In the genomic region with DNA sequence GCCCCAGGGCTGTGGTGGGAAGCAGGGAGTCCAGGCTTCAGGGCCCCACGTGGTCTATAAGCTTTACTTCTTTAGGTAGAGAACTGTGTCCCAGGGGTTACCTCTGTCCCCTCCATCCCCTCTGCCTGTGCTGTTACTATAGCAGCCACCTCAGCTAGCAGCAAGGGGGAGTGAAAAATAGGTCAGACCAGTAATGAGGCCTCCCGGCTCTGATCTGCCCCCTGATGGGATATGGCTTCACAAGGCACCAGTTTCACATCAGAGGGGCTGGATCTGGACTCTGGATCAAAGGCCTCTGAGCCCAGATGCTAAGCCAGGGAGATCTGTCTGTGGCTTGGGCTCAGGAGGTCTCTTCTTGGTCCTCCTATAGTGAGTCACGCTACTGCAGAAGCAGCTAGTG, we compare ENCODE assay signal across 22 mouse cellular contexts.
DNase-seq lines count a peak whose midpoint lies in the region; ATAC-seq and TF ChIP-seq lines count a peak whose summit lies in the region.
"Had no signal": no experiment of that assay in that cellular context is flagged by ENCODE, and none has a peak within 500 bp of the region (broad histone marks: within the 10 kb centered on the region; RNA-seq: fewer than 3 reads in every experiment).

No protein-coding gene starts in this region.

- 57% methylated on average over 3 of the region's 3 CpGs for WGBS in cerebellum, adult 2 months
- 38% methylated on average over 3 of the region's 3 CpGs for WGBS in hindbrain, embryonic 10.5 days
- WGBS in hindbrain, embryonic 12.5 days: 38% methylated on average over 3 of the region's 3 CpGs
- 25% methylated on average over 3 of the region's 3 CpGs for WGBS in midbrain, embryonic 16.5 days
- WGBS in midbrain, postnatal 0 days: 28% methylated on average over 3 of the region's 3 CpGs

- no peak for TF ChIP-seq CTCF in cerebellum, adult 2 months (IDR thresholded peaks at IDR 0.05; ENCODE audit: borderline replicate concordance, insufficient read depth, low read depth, low read length)
- TF ChIP-seq CTCF in midbrain, postnatal 0 days (IDR thresholded peaks at IDR 0.05): no peak

- no peaks in the 10 kb centered on the region for H3K36me3 ChIP-seq in hindbrain, embryonic 10.5 days
- no peaks in the 10 kb centered on the region for H3K36me3 ChIP-seq in hindbrain, embryonic 12.5 days
- H3K36me3 ChIP-seq in midbrain, embryonic 16.5 days (ENCODE audit: control insufficient read depth, insufficient read depth, low read length): no peaks in the 10 kb centered on the region
- H3K36me3 ChIP-seq in midbrain, postnatal 0 days (ENCODE audit: insufficient read depth, low read length): no peaks in the 10 kb centered on the region
- H3K36me3 ChIP-seq: embryonic facial prominence, embryonic 13.5 days had no signal

- no peak overlapping the region for H3K4me2 ChIP-seq in hindbrain, embryonic 12.5 days (replicated peaks)
- H3K4me2 ChIP-seq in midbrain, embryonic 16.5 days (ENCODE audit: low read length): no peak overlapping the region
- no peak overlapping the region for H3K4me2 ChIP-seq in midbrain, postnatal 0 days (ENCODE audit: low read depth, low read length, poor library complexity, severe bottlenecking)
- H3K4me2 ChIP-seq: embryonic facial prominence, embryonic 13.5 days; heart, embryonic 11.5 days; hindbrain, embryonic 14.5 days had no signal

- no peak overlapping the region for H3K4me3 ChIP-seq in cerebellum, adult 2 months (replicated peaks; ENCODE audit: insufficient read depth, low read depth, low read length)
- H3K4me3 ChIP-seq in hindbrain, embryonic 10.5 days: no peak overlapping the region
- H3K4me3 ChIP-seq in hindbrain, embryonic 12.5 days: no peak overlapping the region
- H3K4me3 ChIP-seq in midbrain, embryonic 16.5 days (ENCODE audit: low read depth, low read length): no peak overlapping the region
- no peak overlapping the region for H3K4me3 ChIP-seq in midbrain, postnatal 0 days (ENCODE audit: low read depth, low read length)
- H3K4me3 ChIP-seq: embryonic facial prominence, embryonic 13.5 days had no signal

- no peak overlapping the region for H3K27ac ChIP-seq in cerebellum, adult 2 months (ENCODE audit: insufficient read depth, low read length)
- H3K27ac ChIP-seq in hindbrain, embryonic 10.5 days: 0 out of 2 replicates have a peak overlapping the region, but pooled peaks have one; percentile 24
- H3K27ac ChIP-seq in hindbrain, embryonic 12.5 days: no peak overlapping the region
- peak overlapping the region; percentile 20; the same call in 1 of the 2 replicates for H3K27ac ChIP-seq in midbrain, embryonic 16.5 days (ENCODE audit: low read length)
- no peak overlapping the region for H3K27ac ChIP-seq in midbrain, postnatal 0 days (ENCODE audit: low read depth, low read length)
- H3K27ac ChIP-seq: embryonic facial prominence, embryonic 13.5 days; hindbrain, embryonic 14.5 days; hindbrain, postnatal 0 days had no signal

- no peaks in the 10 kb centered on the region for H3K27me3 ChIP-seq in cerebellum, adult 2 months (ENCODE audit: control insufficient read depth, insufficient read depth, low read length)
- H3K27me3 ChIP-seq in hindbrain, embryonic 10.5 days (ENCODE audit: insufficient read depth, poor library complexity, severe bottlenecking): peaks cover 10% of the 10 kb centered on the region; the same call in 1 of the 2 replicates
- H3K27me3 ChIP-seq in hindbrain, embryonic 12.5 days: 0 out of 2 replicates have a peak, but pooled peaks cover 5% of the 10 kb centered on the region
- H3K27me3 ChIP-seq in midbrain, embryonic 16.5 days (ENCODE audit: control insufficient read depth, insufficient read depth, low read depth, low read length): no peaks in the 10 kb centered on the region
- H3K27me3 ChIP-seq in midbrain, postnatal 0 days (ENCODE audit: insufficient read depth, low read length): no peaks in the 10 kb centered on the region

- no peak for TF ChIP-seq POLR2A in cerebellum, adult 2 months (IDR thresholded peaks at IDR 0.05; ENCODE audit: borderline replicate concordance, insufficient read depth, low read length)

- no peak for DNase-seq in cerebellum, adult 2 months
- DNase-seq in hindbrain, embryonic 10.5 days (ENCODE audit: low spot score): no peak
- no peak for DNase-seq in midbrain, postnatal 0 days (ENCODE audit: low spot score)
- no peak for DNase-seq in adrenal gland, postnatal 4 days (ENCODE audit: low spot score in 2 of 2)
- no peak for DNase-seq in heart, adult 11 months
- DNase-seq: adrenal gland, adult 8-10 months; adrenal gland, postnatal 25 days; cerebellum, adult 18-20 months; cerebellum, adult 9-11 months; cerebellum, postnatal 25 days; gastrocnemius, postnatal 25 days had no signal

- 0 out of 2 replicates have a peak, but pooled peaks have one; percentile 26 for ATAC-seq in cerebellum, adult (ENCODE audit: insufficient number of reproducible peaks, low FRiP score, low TSS enrichment)
- ATAC-seq in hindbrain, embryonic 12.5 days (ENCODE audit: low FRiP score): no peak
- 0 out of 2 replicates have a peak, but pooled peaks have one; percentile 42 for ATAC-seq in midbrain, embryonic 16.5 days
- no peak for ATAC-seq in midbrain, postnatal 0 days (ENCODE audit: low FRiP score)
- ATAC-seq: activated CD4-positive, CD25-positive, alpha-beta regulatory T cell, adult 4 months; forebrain, embryonic 14.5 days; hindbrain, postnatal 0 days; inflammation-experienced regulatory T-cells, adult 6 months; intestine, embryonic 16.5 days had no signal

- no peaks in the 10 kb centered on the region for H3K9me3 ChIP-seq in hindbrain, embryonic 10.5 days
- no peaks in the 10 kb centered on the region for H3K9me3 ChIP-seq in hindbrain, embryonic 12.5 days (replicated peaks)
- no peaks in the 10 kb centered on the region for H3K9me3 ChIP-seq in midbrain, embryonic 16.5 days (replicated peaks; ENCODE audit: control insufficient read depth, low read length, poor library complexity, severe bottlenecking)
- no peaks in the 10 kb centered on the region for H3K9me3 ChIP-seq in midbrain, postnatal 0 days (ENCODE audit: low read length)
- H3K9me3 ChIP-seq: embryonic facial prominence, embryonic 13.5 days had no signal

- H3K4me1 ChIP-seq in cerebellum, adult 2 months (ENCODE audit: control insufficient read depth, insufficient read depth, low read length): peaks cover 9% of the 10 kb centered on the region
- peaks cover 18% of the 10 kb centered on the region for H3K4me1 ChIP-seq in hindbrain, embryonic 10.5 days (replicated peaks)
- peaks cover 7% of the 10 kb centered on the region; the same call in 1 of the 2 replicates for H3K4me1 ChIP-seq in hindbrain, embryonic 12.5 days
- peaks cover 5% of the 10 kb centered on the region; the same call in 1 of the 2 replicates for H3K4me1 ChIP-seq in midbrain, embryonic 16.5 days (ENCODE audit: control insufficient read depth, insufficient read depth, low read length)
- H3K4me1 ChIP-seq in midbrain, postnatal 0 days (ENCODE audit: insufficient read depth, low read length): no peaks in the 10 kb centered on the region
- H3K4me1 ChIP-seq: embryonic facial prominence, embryonic 13.5 days had no signal

- no peak overlapping the region for H3K9ac ChIP-seq in hindbrain, embryonic 12.5 days
- no peak overlapping the region for H3K9ac ChIP-seq in midbrain, embryonic 16.5 days (ENCODE audit: low read depth, low read length)
- no peak overlapping the region for H3K9ac ChIP-seq in midbrain, postnatal 0 days (replicated peaks; ENCODE audit: low read length, poor library complexity, severe bottlenecking)
- H3K9ac ChIP-seq: embryonic facial prominence, embryonic 13.5 days; hindbrain, embryonic 14.5 days had no signal

Comparison
In these comparisons a context has a peak if more than half of its experiments do, and no peak if none do; other contexts are left out.
1. ATAC-seq: peak in cerebellum, adult (single experiment) and midbrain, embryonic 16.5 days (single experiment); none in hindbrain, embryonic 12.5 days (single experiment) and midbrain, postnatal 0 days (single experiment).
2. H3K27ac ChIP-seq: peak in hindbrain, embryonic 10.5 days (single experiment) and midbrain, embryonic 16.5 days (single experiment); none in cerebellum, adult 2 months (single experiment), hindbrain, embryonic 12.5 days (single experiment) and midbrain, postnatal 0 days (single experiment).